Comparison of ENCODE assay signal across 8 mouse cellular contexts in the genomic region with DNA sequence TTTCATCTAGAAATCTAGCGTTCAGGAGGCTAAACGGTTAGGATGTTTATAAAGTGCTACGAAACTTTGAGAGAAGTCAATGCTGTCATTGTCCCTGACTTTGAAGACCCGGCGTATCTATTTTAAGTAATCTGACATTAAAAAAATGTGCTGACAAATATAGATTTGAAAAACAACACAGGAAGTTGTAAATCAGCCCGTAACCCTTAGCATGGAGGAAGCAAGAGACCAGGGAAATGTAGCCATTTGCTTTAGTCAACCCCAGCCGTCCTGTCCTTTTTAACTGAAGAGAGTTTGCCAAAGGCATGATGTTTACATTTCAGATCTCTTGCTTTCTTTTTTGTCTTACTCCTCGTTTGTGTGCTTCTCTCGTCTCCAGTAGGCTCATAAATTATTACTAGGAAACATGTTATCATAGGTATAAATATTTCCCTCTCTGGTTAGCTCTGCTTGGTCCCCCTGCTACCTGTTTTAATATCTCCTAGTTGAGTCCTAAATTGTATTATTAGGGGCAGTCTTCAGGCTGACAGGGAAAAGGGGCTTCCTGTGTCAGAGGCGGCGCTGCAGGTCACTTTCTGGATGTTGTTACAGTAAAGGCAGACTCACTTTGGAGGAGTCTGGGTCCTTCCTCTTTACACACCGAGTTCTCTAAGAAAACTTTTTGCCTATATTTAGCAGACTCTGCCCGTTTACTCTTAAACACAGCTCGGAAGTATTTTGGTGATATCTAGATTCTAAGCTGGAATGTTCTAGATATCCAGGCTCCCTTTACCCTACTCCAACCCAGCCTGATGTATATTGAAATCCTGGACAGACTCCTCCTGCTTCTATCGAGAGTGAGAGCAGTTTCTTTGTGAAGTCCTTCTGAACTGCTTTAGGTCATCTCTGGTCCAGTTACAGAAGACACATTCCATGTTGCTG.
A peak's percentile ranks its signal among the peaks of the same experiment; 100 is the strongest.
DNase-seq lines count a peak whose midpoint lies in the region; ATAC-seq and TF ChIP-seq lines count a peak whose summit lies in the region.

No protein-coding gene starts in this region.

- WGBS in kidney, embryonic 16.5 days, result 11% methylated on average over 15 of the region's 15 CpGs
- 72% methylated on average over 15 of the region's 15 CpGs for whole genome bisulfite sequencing in midbrain, embryonic 13.5 days

- H3K9ac ChIP-seq in kidney, embryonic 16.5 days (replicated peaks; ENCODE audit: low read length), result peak overlapping the region; percentile 23; the same call in 1 of the 2 replicates
- H3K9ac ChIP-seq in midbrain, embryonic 13.5 days (replicated peaks), result no peak overlapping the region

- no peak overlapping the region for H3K4me3 ChIP-seq in embryonic fibroblast, embryonic 13.5 days (ENCODE audit: insufficient read depth, low read length)
- peak overlapping the region; percentile 12 for H3K4me3 ChIP-seq in kidney, embryonic 16.5 days (ENCODE audit: low read length)
- H3K4me3 ChIP-seq in midbrain, embryonic 13.5 days (replicated peaks), result no peak overlapping the region

- H3K27ac ChIP-seq in embryonic fibroblast, embryonic 13.5 days (ENCODE audit: insufficient read depth, low read length), result peak overlapping the region; percentile 99
- H3K27ac ChIP-seq in kidney, embryonic 16.5 days (ENCODE audit: low read length), result peak overlapping the region; percentile 95
- no peak overlapping the region for H3K27ac ChIP-seq in midbrain, embryonic 13.5 days

- ATAC-seq in kidney, embryonic 16.5 days (ENCODE audit: low FRiP score, low TSS enrichment), result peak; percentile 77
- ATAC-seq in midbrain, embryonic 13.5 days, result no peak

- peak overlapping the region; percentile 37 for H3K4me2 ChIP-seq in kidney, embryonic 16.5 days (replicated peaks; ENCODE audit: low read depth, low read length)
- H3K4me2 ChIP-seq in midbrain, embryonic 13.5 days (replicated peaks), result no peak overlapping the region

- TF ChIP-seq POLR2A in embryonic fibroblast, embryonic 13.5 days (IDR thresholded peaks at IDR 0.05; ENCODE audit: low read depth, low read length), result no peak

- no peaks in the 10 kb centered on the region for H3K27me3 ChIP-seq in kidney, embryonic 16.5 days (ENCODE audit: insufficient read depth, low read length)
- no peaks in the 10 kb centered on the region for H3K27me3 ChIP-seq in midbrain, embryonic 13.5 days

- H3K4me1 ChIP-seq in embryonic fibroblast, embryonic 13.5 days (ENCODE audit: control insufficient read depth, insufficient read depth, low read length), result peaks cover 17% of the 10 kb centered on the region
- H3K4me1 ChIP-seq in kidney, embryonic 16.5 days (ENCODE audit: insufficient read depth, low read length), result peaks cover 33% of the 10 kb centered on the region
- H3K4me1 ChIP-seq in midbrain, embryonic 13.5 days (replicated peaks), result 0 out of 2 replicates have a peak, but pooled peaks cover 3% of the 10 kb centered on the region

- H3K36me3 ChIP-seq in kidney, embryonic 16.5 days (ENCODE audit: insufficient read depth, low read length), result no peaks in the 10 kb centered on the region
- H3K36me3 ChIP-seq in midbrain, embryonic 13.5 days, result no peaks in the 10 kb centered on the region

- H3K9me3 ChIP-seq in kidney, embryonic 16.5 days (ENCODE audit: low read length), result no peaks in the 10 kb centered on the region
- H3K9me3 ChIP-seq in midbrain, embryonic 13.5 days, result no peaks in the 10 kb centered on the region

- peak; percentile 38 for DNase-seq in adrenal gland, adult 2 months
- no peak for DNase-seq in adrenal gland, postnatal 4 days (ENCODE audit: low spot score in 2 of 2)
- peak; percentile 34 to 52 for DNase-seq in lung, postnatal 4 days
- no peak for DNase-seq in testis, postnatal 14 days (ENCODE audit: low spot score)
- no peak for DNase-seq in urinary bladder, postnatal 36 days (ENCODE audit: low spot score in 2 of 2)

- no peak for TF ChIP-seq CTCF in embryonic fibroblast, embryonic 13.5 days (IDR thresholded peaks at IDR 0.05; ENCODE audit: borderline replicate concordance, insufficient read depth, low read length)

Comparison
In these comparisons a context has a peak if more than half of its experiments do, and no peak if none do; other contexts are left out.
1. DNase-seq: peak in adrenal gland, adult 2 months (single experiment) and lung, postnatal 4 days (2 of 2); none in adrenal gland, postnatal 4 days (0 of 2), testis, postnatal 14 days (single experiment) and urinary bladder, postnatal 36 days (0 of 2).